Mouse (Mus musculus): ENCODE results near the gene Add1. TPM values are rescaled to one million over a fixed set of nuclear protein-coding genes. Genes with fewer than 3 reads are reported as not detected.
A peak's percentile ranks its signal among the peaks of the same experiment; 100 is the strongest.

The Add1 gene
- polyA plus RNA-seq, 1 experiment = 40.8 TPM

DNA sequence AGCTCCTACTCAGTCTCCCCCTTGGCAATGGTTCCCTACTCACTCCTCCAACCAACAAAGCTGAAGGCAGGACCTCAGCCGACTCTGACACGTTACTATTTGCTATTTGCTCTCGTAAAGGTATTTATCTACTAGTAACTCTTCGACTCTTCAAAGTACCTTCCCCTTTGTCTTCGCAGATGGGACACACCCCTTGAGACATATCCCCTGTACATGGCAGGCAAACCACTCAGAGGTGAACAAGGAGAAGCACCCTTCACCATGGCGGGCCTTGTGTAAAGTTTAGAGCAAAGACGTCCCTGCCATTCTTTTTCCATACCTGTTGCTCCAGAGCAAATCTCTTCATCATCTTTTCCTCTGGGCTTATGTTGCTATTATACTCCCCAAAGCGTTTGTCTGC lies 84.1 kb downstream of the Add1 start:
- no peaks in the 10 kb centered on the region for H3K27me3 ChIP-seq (ENCODE audit: control insufficient read depth, insufficient read depth, low read length)
- TF ChIP-seq POLR2A (IDR thresholded peaks at IDR 0.05; ENCODE audit: control insufficient read depth, low read depth, low read length) (no peak), CTCF (IDR thresholded peaks at IDR 0.05; ENCODE audit: control insufficient read depth, insufficient read depth, insufficient replicate concordance, low read depth, low read length) (no peak)
- peaks cover 2% of the 10 kb centered on the region for H3K36me3 ChIP-seq (ENCODE audit: control insufficient read depth, insufficient read depth, low read length)
- H3K27ac ChIP-seq (ENCODE audit: control insufficient read depth, insufficient read depth, low read depth, low read length) = no peak overlapping the region
- no peak overlapping the region for H3K4me3 ChIP-seq (ENCODE audit: control insufficient read depth, low read depth, low read length)
- H3K4me1 ChIP-seq (ENCODE audit: control insufficient read depth, insufficient read depth, low read length) = no peaks in the 10 kb centered on the region; the same call in 1 of the 2 replicates

DNA sequence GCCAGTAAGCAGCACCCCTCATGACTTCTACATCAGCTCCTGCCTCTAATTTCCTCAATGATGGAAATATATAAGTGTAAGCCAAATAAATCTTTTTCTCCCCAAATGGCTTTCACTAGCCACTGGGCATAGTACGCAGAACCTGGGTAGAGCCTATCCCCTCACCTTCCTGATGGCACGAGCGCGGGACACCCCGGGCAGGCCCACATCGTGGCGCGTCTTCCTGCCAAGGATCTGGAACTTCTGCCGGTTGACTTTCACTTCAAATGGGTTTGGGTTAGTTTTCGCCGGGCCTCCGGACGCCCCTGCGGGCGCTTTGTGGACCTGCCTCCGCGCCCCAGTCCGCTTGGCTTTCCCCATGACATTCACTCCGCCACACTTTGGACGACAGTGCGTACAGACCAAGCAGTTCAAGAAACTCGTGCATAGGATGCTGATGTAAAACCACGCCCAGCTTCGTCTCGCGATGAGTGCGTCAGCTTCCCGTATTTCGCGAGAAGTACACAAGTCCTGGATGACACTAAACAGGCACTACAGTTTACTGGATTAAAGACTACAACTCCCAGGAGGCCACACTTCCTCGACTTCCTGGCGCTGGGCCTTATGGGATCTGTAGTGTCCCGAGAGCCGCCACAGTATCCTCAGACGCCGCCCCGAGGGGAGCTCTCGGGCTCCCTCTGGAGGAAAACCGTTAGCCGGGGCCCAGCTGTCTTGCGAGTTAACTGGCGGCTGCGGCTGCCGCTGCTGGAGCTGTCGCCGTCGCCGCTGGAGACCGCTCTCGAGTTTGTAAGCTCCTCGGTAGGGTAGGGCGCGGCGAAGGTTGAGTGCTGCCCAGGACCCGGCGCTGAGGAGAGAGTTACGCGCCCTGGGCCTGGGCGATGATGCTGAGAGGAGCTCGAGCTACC lies 86.5 kb downstream of the Add1 start, which contains the start of the genes Nop14 and Grk4:
Nop14 (minus strand) TSS at position 463 of the 905 bp plus-strand sequence.
Grk4 (plus strand) TSS at position 694 of the 905 bp plus-strand sequence.
- Histone ChIP-seq H3K27ac (ENCODE audit: control insufficient read depth, insufficient read depth, low read depth, low read length) (peak within 1 kb of the TSS; percentile 91), H3K27me3 (ENCODE audit: control insufficient read depth, insufficient read depth, low read length) (no peaks in the 10 kb centered on the region), H3K4me3 (ENCODE audit: control insufficient read depth, low read depth, low read length) (peak within 1 kb of the TSS; percentile 91), H3K36me3 (ENCODE audit: control insufficient read depth, insufficient read depth, low read length) (no peaks in the 10 kb centered on the region; the same call in 1 of the 2 replicates), H3K4me1 (ENCODE audit: control insufficient read depth, insufficient read depth, low read length) (no peaks in the 10 kb centered on the region; the same call in 1 of the 2 replicates)
- peak; percentile 54 for TF ChIP-seq CTCF (IDR thresholded peaks at IDR 0.05; ENCODE audit: control insufficient read depth, insufficient read depth, insufficient replicate concordance, low read depth, low read length)
- peak; percentile 97 for TF ChIP-seq POLR2A (IDR thresholded peaks at IDR 0.05; ENCODE audit: control insufficient read depth, low read depth, low read length)

DNA sequence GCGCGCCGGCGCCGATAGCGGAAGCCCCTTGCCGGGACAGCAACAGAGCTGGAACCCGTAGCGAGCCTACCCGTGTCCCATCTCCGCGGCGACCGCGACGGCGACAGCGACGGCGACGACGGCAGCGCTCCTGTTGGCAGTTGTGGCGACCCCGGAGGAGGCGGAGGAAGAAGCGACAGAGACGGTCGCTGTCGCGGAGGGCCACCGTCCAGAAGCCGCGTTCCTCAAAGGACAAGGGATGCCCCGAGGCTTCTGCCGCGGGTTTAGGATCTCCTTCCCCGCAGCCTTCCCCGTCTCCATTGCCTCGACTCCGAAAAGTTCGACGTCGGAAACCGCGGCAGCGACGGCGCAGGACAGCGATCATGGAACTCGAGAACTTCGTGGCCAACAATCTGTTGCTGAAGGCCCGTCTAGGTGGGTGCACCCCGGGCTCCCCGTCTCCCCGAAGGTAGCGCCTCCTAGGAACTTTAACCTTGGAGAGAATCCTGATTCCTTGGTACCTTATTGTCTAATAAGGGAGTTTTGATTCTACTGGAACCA lies 87.2 kb downstream of the Add1 start:
- no peaks in the 10 kb centered on the region for H3K27me3 ChIP-seq (ENCODE audit: control insufficient read depth, insufficient read depth, low read length)
- peak overlapping the region; percentile 91 for H3K4me3 ChIP-seq (ENCODE audit: control insufficient read depth, low read depth, low read length)
- no peak; the same call in 1 of the 2 replicates for TF ChIP-seq POLR2A (IDR thresholded peaks at IDR 0.05; ENCODE audit: control insufficient read depth, low read depth, low read length)
- no peak for TF ChIP-seq CTCF (IDR thresholded peaks at IDR 0.05; ENCODE audit: control insufficient read depth, insufficient read depth, insufficient replicate concordance, low read depth, low read length)
- H3K36me3 ChIP-seq (ENCODE audit: control insufficient read depth, insufficient read depth, low read length) = no peaks in the 10 kb centered on the region; the same call in 1 of the 2 replicates
- H3K4me1 ChIP-seq (ENCODE audit: control insufficient read depth, insufficient read depth, low read length) = no peaks in the 10 kb centered on the region; the same call in 1 of the 2 replicates
- peak overlapping the region; percentile 91 for H3K27ac ChIP-seq (ENCODE audit: control insufficient read depth, insufficient read depth, low read depth, low read length)

DNA sequence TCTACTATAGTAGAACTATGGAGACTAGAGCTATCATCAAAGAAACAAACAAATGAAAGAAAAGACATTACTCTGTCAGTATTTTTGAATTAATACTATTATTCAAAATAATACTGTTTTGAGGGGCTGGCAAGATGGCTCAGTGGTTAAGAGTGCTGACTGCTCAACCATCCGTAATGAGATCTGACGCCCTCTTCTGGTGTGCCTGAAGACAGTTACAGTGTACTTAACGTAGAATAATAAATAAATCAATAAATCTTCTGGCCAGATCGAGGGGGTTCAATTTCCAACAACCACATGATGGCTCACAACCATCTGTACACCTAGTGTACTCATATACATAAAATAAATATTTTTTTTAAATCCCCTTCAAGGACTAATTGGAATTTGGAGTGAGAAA lies 88.4 kb downstream of the Add1 start:
- H3K4me1 ChIP-seq (ENCODE audit: control insufficient read depth, insufficient read depth, low read length) = no peaks in the 10 kb centered on the region; the same call in 1 of the 2 replicates
- H3K27ac ChIP-seq (ENCODE audit: control insufficient read depth, insufficient read depth, low read depth, low read length) = no peak overlapping the region

DNA sequence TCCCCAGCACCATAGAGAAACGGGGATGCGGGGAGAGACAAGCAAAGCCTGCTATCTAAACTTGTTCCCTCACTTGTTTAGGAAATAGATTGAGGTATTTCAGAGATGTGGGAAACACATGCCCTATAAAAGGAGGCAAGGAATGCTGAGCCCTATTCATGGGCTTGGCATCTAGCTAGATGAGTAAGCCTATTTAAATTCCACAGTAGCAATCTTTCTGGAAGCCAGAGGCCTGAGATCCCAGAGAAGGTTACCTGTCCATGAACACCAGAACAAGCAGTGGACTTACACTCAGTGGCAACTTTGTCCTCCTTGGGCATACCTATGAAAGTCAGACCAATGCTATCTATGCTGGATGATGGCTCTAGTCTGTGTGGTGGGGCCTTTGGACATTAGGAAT lies 89.8 kb downstream of the Add1 start:
- no peak overlapping the region; the same call in 1 of the 2 replicates for H3K4me3 ChIP-seq (ENCODE audit: control insufficient read depth, low read depth, low read length)
- H3K4me1 ChIP-seq (ENCODE audit: control insufficient read depth, insufficient read depth, low read length) = no peaks in the 10 kb centered on the region; the same call in 1 of the 2 replicates
- TF ChIP-seq CTCF (IDR thresholded peaks at IDR 0.05; ENCODE audit: control insufficient read depth, insufficient read depth, insufficient replicate concordance, low read depth, low read length) (no peak), POLR2A (IDR thresholded peaks at IDR 0.05; ENCODE audit: control insufficient read depth, low read depth, low read length) (no peak)

More for the DNA sequence above, 88.4 kb downstream of the Add1 start:
- Histone ChIP-seq H3K27me3 (ENCODE audit: control insufficient read depth, insufficient read depth, low read length) (no peaks in the 10 kb centered on the region), H3K36me3 (ENCODE audit: control insufficient read depth, insufficient read depth, low read length) (no peaks in the 10 kb centered on the region; the same call in 1 of the 2 replicates), H3K4me3 (ENCODE audit: control insufficient read depth, low read depth, low read length) (peak overlapping the region; percentile 91; the same call in 1 of the 2 replicates)
- TF ChIP-seq POLR2A (IDR thresholded peaks at IDR 0.05; ENCODE audit: control insufficient read depth, low read depth, low read length) (no peak), CTCF (IDR thresholded peaks at IDR 0.05; ENCODE audit: control insufficient read depth, insufficient read depth, insufficient replicate concordance, low read depth, low read length) (no peak)

DNA sequence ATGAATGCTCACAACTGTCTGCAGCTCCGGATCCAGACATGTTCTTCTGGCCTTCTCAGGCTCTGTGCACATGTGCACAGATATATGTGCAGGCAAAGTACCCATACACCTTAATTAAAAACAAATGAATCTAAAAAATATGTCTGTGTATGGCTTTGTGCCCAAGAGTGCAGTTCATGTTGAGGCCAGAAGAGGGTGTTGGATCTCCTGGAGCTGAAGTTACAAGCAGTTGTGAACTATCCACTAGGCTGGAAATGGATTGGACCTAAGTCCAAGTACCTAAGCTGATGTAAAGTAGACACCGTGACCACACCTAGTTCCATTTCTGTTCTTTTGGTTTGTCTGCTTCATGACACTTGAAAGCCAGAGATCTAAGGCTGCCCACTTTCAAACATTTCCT lies 96.0 kb downstream of the Add1 start:
- Histone ChIP-seq H3K4me1 (ENCODE audit: control insufficient read depth, insufficient read depth, low read length) (no peaks in the 10 kb centered on the region), H3K27ac (ENCODE audit: control insufficient read depth, insufficient read depth, low read depth, low read length) (no peak overlapping the region), H3K36me3 (ENCODE audit: control insufficient read depth, insufficient read depth, low read length) (no peaks in the 10 kb centered on the region; the same call in 1 of the 2 replicates), H3K27me3 (ENCODE audit: control insufficient read depth, insufficient read depth, low read length) (no peaks in the 10 kb centered on the region), H3K4me3 (ENCODE audit: control insufficient read depth, low read depth, low read length) (no peak overlapping the region)
- TF ChIP-seq POLR2A (IDR thresholded peaks at IDR 0.05; ENCODE audit: control insufficient read depth, low read depth, low read length) = no peak
- no peak for TF ChIP-seq CTCF (IDR thresholded peaks at IDR 0.05; ENCODE audit: control insufficient read depth, insufficient read depth, insufficient replicate concordance, low read depth, low read length)

More for the DNA sequence above, 89.8 kb downstream of the Add1 start:
- H3K27me3 ChIP-seq (ENCODE audit: control insufficient read depth, insufficient read depth, low read length) = no peaks in the 10 kb centered on the region
- no peak overlapping the region for H3K27ac ChIP-seq (ENCODE audit: control insufficient read depth, insufficient read depth, low read depth, low read length)
- no peaks in the 10 kb centered on the region; the same call in 1 of the 2 replicates for H3K36me3 ChIP-seq (ENCODE audit: control insufficient read depth, insufficient read depth, low read length)

DNA sequence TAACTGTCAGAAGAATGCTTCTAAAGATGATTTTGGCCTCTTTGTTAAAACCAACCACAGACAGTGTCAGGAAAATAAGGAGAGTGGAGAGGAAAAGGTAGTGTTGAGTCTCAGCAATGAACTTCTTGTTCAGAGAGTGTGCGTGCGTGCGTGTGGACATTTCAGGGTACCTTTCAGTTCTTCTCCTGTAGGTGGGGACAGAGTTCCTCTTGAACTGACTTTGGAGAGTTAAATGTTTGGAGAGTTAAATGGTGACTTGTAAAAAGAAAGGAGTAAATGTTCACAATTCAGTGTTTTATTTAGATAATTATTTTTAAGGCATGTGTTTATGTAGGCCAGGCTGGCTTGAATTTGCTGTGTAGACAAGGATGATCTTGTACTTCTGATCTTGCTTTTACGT lies 96.8 kb downstream of the Add1 start:
- H3K4me3 ChIP-seq (ENCODE audit: control insufficient read depth, low read depth, low read length) = no peak overlapping the region
- H3K36me3 ChIP-seq (ENCODE audit: control insufficient read depth, insufficient read depth, low read length) = no peaks in the 10 kb centered on the region; the same call in 1 of the 2 replicates
- no peaks in the 10 kb centered on the region for H3K4me1 ChIP-seq (ENCODE audit: control insufficient read depth, insufficient read depth, low read length)
- no peaks in the 10 kb centered on the region for H3K27me3 ChIP-seq (ENCODE audit: control insufficient read depth, insufficient read depth, low read length)
- no peak overlapping the region for H3K27ac ChIP-seq (ENCODE audit: control insufficient read depth, insufficient read depth, low read depth, low read length)
- TF ChIP-seq CTCF (IDR thresholded peaks at IDR 0.05; ENCODE audit: control insufficient read depth, insufficient read depth, insufficient replicate concordance, low read depth, low read length) (no peak), POLR2A (IDR thresholded peaks at IDR 0.05; ENCODE audit: control insufficient read depth, low read depth, low read length) (no peak)

Other genes with a start within 250 kb of the Add1 start
- 82.2 and 102 TPM in 2 replicates for gene Rnf4, start 237.4 kb upstream of the Add1 start, polyA plus RNA-seq (2012; rRNA removed)
- 137 and 148 TPM in 2 replicates for gene Fam193a, start 203.7 kb upstream of the Add1 start, polyA plus RNA-seq (2012; rRNA removed)
- 5.4 and 5.8 TPM in 2 replicates for gene Tnip2, start 59.7 kb upstream of the Add1 start, polyA plus RNA-seq (2012; rRNA removed)
- gene Sh3bp2, start 47.8 kb upstream of the Add1 start, polyA plus RNA-seq (2012; rRNA removed) = 4.9 and 5.0 TPM in 2 replicates
- 23.5 and 27.6 TPM in 2 replicates for gene Mfsd10, start 63.5 kb downstream of the Add1 start, polyA plus RNA-seq (2012; rRNA removed)
- gene Nop14, start 86.5 kb downstream of the Add1 start, polyA plus RNA-seq (2012; rRNA removed) = 51.4 and 71.3 TPM in 2 replicates
- gene Grk4, start 86.7 kb downstream of the Add1 start, polyA plus RNA-seq (2012; rRNA removed) = 40.0 and 42.0 TPM in 2 replicates
- gene Htt, start 188.1 kb downstream of the Add1 start, polyA plus RNA-seq (2012; rRNA removed) = 17.9 and 18.1 TPM in 2 replicates